Mouse (Mus musculus) megakaryocyte, adult 5-6 weeks (primary cell): ENCODE measurements at regions not wholly inside any gene's neighbourhood (a gene's known extent, or its start where the extent isn't known, plus 50 kb on each side); places are given as distances from the start of the nearest gene placed in this dataset.

Experiments
- ATAC-seq: 2 replicates; pipeline ENCODE4 v1.8.0; 2016; ENCODE audit warnings: mild to moderate bottlenecking, inconsistent platforms; ENCODE audit not compliant: poor library complexity, severe bottlenecking

GRCm38 (mm10) chr7:83075159-83075952, 208.2 kb downstream of the Mex3b start:
- peak; percentile 97 for ATAC-seq

- no peak for ATAC-seq
These were observed 210.1 kb downstream of the Mex3b start for GRCm38 (mm10) chr7:83077035-83077918.

GRCm38 (mm10) chr7:83077919-83078265, 210.8 kb downstream of the Mex3b start:
- ATAC-seq = no peak

GRCm38 (mm10) chr7:83078695-83079094, 211.6 kb downstream of the Mex3b start:
- no peak for ATAC-seq

- no peak for ATAC-seq
These were observed 212.7 kb downstream of the Mex3b start for GRCm38 (mm10) chr7:83079842-83080241.

GRCm38 (mm10) chr7:83084496-83085082, 217.5 kb downstream of the Mex3b start:
- 0 out of 2 replicates have a peak, but pooled peaks have one; percentile 15 for ATAC-seq

- ATAC-seq = no peak
These were observed 218.5 kb downstream of the Mex3b start for GRCm38 (mm10) chr7:83085547-83086158.

GRCm38 (mm10) chr7:83087408-83087807, 220.3 kb downstream of the Mex3b start:
- ATAC-seq = peak; percentile 54

- ATAC-seq = no peak
These were observed 221.0 kb downstream of the Mex3b start for GRCm38 (mm10) chr7:83088125-83088524.

GRCm38 (mm10) chr7:83089330-83089982, 222.3 kb downstream of the Mex3b start:
- ATAC-seq = peak; percentile 33

GRCm38 (mm10) chr7:83093923-83094355, 226.8 kb downstream of the Mex3b start:
- ATAC-seq = peak; percentile 64

- ATAC-seq = no peak
These were observed 227.8 kb downstream of the Mex3b start for GRCm38 (mm10) chr7:83094899-83095298.

GRCm38 (mm10) chr7:83095593-83095992, 228.5 kb downstream of the Mex3b start:
- no peak for ATAC-seq

- ATAC-seq = no peak
These were observed 237.3 kb downstream of the Mex3b start for GRCm38 (mm10) chr7:83104426-83104825.

- no peak for ATAC-seq
These were observed 238.5 kb downstream of the Mex3b start for GRCm38 (mm10) chr7:83105672-83106071.

- ATAC-seq = no peak
These were observed 244.2 kb downstream of the Mex3b start for GRCm38 (mm10) chr7:83111217-83111823.

GRCm38 (mm10) chr7:83116487-83116886, 249.4 kb downstream of the Mex3b start:
- peak; percentile 62 for ATAC-seq

GRCm38 (mm10) chr7:83117065-83117464, 249.9 kb downstream of the Mex3b start:
- ATAC-seq = peak; percentile 88

- ATAC-seq = no peak
These were observed 259.1 kb downstream of the Mex3b start for GRCm38 (mm10) chr7:83126196-83126595.

- ATAC-seq = no peak
These were observed 273.1 kb downstream of the Mex3b start for GRCm38 (mm10) chr7:83140216-83140615.
